Mouse (Mus musculus) c-Kit-positive CD71-positive TER-119-positive erythroid progenitor cells, embryonic 14.5 days (primary cell): Measurements from ENCODE around the gene Fhl1.
A peak's percentile ranks its signal among the peaks of the same experiment; 100 is the strongest.

ENCODE experiments used
- DNase-seq: peaks from one replicate; pipeline ENCODE4 v3.0.0-alpha.2; 2013; ENCODE audit warnings: low spot score

Fhl1 gene

DNA sequence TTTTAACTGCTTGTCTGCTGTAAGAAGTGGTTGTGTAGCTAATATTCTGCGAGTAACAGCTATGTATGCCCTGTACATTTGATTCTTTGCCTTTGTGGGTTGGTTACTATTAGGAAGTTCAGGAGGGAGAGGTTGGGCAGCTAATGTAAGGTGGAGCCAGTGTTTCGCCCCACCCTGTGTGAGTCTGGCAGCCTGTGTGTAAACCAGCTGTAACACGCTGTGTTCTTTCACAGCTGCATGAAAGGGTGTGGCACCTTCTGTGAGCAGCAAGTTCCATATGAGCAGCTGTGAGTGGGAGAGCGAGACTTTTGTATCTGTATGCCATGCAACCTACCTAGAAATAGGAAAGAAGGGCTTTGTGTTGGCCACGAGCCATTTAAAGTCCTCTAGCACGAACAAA lies 20.6 kb downstream of the Fhl1 start:
- no peak for DNase-seq

DNA sequence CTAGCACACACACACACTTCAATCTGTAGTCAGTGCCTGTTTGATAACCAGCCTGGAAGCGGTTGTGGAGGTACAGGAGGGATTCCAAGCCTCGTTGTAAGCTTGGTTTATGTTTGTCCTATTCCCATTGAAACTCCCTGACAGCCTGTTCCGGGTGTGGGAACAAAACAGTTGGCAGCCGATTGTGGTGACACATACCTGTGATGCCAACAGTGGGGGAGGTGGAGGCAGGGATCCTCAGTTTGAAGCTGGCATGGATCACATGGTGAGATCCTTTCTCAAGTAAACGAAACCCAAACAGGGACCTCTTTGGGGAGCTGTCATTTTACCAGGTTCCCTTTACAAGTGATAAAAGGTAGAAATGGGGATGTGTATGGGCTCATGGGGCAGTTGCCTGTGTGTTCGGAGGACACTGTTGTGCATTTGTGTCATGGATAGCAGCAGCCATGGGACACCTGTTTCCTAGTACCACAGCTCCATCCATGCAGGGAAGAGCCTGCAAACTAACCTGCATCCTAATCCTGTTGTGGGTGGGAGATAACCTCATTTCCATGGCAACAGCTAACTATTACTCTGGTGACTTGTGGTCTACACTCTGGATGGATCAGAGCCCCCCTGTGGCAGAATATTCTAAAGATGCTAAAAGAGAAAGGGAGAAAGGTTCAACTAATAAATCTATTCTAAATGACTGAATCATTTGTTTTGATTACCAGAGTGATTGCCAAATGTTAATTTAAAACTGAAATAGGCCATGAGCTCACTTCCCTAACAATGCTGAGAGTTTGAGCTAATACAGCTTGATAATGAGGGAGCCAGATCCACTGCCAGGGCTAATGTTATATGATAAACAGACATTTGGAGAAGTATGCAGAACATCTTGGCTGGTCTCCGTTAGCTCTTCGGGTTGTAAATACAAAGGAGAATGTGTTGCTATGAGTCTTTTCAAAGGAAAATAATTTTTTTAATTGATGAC lies 22.0 kb downstream of the Fhl1 start:
- DNase-seq: no peak

DNA sequence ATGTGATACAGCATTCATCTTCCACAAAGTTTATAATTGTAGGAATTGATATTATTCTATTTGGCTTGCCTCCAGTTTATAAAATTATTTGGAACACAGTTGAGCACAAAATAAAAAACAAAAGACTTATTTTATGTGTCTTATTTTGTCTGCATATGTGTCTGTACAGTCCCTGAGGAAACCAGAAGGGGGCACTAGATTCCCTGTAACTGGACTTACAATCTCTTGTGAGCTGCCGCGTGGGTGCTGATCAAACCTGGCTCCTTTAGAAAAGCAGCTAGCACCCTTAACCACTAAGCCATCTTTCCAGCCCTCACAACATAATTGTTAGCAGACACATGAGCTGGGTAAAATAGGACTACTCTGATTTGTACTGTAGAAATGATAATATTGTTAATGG lies 24.1 kb downstream of the Fhl1 start:
- peak; percentile 55 for DNase-seq

DNA sequence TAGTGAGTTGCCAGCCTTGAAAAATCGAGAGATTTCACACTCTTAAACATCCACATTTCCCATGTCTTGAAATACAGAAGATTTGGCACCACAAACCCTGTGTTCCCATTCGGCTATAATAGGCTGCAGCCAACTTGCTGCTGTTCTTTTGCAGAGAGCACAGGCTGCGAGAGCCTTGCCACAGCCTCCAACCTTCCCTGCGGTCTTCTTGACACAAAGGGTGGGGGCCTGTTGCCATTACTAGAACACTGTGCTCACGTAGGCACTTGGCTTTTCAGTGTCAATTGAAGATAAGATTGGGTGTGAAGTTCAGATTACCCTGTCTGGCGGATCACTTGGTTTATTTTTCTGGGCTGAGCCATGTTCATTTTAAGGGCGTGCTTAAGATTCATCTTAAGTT lies 24.8 kb downstream of the Fhl1 start:
- DNase-seq: peak; percentile 49

DNA sequence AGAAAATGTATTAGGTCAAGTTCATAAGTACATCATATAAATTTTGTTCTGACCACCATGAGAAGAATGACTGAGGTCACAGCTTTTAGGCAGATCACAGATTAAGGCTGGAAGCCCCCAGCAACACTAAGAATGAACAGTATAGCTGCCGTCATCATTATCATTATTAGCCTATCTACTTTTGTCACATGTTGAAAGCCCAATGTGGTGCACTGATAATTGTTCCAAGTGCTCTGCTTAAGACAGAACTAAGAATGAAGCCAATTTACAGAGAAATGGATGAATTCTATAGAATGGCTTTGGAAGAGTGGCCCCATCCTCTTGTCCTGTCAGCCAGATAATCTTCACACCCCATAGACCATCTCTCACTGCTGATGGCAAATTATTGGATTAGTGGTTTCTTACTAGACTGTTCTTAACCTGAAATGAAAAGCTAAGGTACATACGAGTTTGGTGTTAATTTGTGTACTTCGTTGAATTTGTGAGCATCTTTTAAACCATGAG lies 28.7 kb downstream of the Fhl1 start:
- peak; percentile 49 for DNase-seq

DNA sequence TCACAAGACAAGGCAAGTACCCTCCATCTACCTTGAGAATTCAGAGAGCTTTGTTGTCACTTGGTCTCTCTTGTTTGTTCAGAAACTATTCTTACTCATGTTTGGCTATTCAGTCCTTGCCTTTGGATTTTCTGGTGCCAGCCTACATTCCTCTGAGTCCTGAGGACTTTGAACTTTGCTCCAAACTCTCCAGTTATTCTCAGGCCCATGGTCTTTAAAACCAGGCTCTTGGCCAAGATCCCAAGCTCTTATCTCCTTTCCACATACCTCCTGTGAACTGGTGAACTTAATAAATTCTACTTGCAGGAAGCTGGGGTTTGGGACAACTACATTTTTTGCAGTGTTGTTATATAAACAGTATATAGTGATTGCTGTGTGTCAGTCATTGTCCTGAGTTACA lies 38.3 kb downstream of the Fhl1 start:
- DNase-seq: no peak

DNA sequence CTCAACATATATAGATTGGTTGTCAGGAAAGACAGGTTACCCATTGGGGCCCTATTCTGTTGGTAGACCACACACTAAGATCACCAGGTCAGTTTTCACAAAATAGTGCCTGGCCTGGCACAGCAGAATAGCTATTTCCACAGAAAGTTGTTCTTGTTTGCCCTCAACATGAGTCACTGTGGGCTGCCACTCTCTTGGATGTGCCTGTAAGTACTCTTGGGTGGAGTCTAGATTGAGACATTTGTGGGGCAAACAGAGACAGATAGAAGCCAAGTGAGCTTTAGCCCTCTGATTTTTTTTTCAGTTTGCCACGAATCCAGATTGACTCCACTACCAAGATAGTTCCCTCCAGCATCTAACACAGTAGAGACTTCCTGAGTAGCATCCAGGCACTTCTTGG lies 40.2 kb downstream of the Fhl1 start:
- DNase-seq: no peak

DNA sequence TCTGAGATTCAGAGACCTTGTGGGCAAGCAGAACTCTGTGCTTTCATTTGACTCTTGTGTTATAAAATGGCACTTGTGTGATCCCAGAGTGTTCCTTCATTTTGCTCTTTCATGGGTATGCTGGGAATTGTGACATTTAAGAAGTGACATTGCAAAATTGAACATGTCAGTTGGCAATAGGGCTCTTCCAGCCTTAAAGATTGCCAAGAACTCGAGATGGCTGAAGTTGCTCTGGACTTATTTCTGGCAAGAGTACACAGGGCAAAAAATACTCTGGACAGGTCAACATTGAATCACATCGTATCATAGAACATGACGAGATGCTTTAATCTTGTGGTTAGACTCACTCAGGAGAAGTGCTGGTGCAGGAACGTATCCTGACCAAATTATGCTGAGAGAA lies 41.7 kb downstream of the Fhl1 start:
- no peak for DNase-seq

DNA sequence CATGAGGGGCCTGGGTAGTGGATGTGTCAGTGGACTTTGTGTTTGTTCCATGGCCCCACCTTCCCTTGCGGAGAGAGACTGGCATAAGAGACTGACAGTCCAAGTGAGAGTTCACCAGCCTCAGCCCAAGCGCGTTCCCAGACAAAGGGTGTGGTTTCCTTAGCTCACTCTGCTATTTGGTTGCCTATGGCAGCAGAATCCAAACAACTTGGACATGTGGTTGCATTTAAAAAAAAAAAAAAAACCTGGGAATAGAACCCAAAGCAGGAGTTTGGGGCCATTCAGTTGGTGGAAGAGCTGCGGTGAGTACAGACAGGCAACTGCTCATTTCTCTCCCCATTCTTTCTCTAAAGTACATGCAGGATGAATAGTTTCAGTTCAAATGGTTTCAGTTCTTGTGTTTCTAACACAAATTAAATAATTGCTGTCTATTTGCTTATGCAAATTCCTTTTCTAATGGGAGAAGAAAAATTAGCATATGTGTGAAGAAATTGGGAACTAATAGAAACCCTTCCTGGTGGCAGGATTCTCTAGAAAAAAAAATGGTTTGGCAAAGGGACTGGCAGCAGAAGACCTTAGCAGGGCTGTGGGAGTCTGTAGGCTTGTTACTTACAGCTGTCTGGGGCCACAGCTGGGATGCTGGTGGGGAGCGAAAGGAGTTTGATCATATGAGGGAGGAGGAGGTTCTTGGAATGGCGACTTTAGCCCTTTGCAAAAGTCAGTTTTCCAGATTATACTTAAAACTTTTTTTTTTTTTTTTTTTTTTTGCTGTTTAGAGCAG lies 54.9 kb downstream of the Fhl1 start:
- DNase-seq: no peak

DNA sequence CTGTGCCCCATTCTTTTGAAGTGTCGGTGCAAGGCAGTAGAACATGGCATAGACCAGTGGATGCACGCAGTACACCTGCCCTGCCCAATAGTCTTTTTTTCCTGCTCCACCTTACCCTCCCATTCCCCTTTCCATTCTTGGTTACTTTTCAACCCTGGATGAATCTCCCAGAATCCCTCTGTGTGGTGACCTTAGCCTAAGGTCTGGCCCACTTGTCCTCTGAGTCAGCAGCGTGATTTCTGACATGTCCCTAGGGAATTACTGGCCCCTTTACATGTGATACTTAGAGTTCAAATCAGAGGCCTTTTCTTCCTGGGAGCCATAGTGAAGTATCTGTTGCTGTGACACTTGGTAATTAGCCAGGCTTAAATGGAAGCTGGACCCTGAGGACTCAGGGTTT lies 55.9 kb downstream of the Fhl1 start:
- DNase-seq: no peak

DNA sequence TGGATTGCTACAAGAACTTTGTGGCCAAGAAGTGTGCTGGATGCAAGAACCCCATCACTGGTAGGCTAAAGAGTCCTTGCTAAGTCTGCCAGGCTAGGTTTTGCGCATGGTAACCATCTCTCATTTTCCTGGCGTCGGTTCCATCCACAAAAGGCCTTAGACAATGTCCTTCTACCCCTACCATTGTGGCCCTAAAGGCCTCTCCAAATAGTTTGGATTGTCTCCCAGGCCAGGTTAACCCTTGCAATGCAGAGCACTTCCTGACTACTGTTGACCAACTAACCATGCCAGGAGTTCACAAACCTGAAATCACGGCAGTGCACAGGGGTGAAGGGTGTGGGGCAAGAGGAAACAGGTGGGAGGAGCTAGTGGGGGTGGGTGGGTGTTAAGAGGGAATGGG lies 59.0 kb downstream of the Fhl1 start:
- DNase-seq: no peak

DNA sequence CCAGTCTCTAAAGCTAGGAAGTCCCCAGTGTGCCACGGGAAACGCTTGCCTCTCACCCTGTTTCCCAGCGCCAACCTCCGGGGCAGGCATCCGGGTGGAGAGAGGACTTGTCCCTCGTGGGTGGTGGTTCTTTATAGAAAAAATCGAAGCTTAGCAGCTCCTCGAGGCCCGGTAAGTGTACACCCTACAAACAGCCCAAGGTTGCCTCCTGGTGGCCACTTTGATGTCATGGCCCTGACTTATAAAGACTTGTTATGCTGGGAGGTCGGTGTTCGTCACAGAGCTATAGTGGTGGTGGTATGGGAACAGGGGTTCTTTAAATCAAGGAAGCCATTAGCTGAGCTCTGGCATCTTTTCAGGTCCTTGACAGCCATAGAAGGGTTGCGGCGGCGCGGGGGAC lies 59.7 kb downstream of the Fhl1 start:
- DNase-seq: peak; percentile 14

DNA sequence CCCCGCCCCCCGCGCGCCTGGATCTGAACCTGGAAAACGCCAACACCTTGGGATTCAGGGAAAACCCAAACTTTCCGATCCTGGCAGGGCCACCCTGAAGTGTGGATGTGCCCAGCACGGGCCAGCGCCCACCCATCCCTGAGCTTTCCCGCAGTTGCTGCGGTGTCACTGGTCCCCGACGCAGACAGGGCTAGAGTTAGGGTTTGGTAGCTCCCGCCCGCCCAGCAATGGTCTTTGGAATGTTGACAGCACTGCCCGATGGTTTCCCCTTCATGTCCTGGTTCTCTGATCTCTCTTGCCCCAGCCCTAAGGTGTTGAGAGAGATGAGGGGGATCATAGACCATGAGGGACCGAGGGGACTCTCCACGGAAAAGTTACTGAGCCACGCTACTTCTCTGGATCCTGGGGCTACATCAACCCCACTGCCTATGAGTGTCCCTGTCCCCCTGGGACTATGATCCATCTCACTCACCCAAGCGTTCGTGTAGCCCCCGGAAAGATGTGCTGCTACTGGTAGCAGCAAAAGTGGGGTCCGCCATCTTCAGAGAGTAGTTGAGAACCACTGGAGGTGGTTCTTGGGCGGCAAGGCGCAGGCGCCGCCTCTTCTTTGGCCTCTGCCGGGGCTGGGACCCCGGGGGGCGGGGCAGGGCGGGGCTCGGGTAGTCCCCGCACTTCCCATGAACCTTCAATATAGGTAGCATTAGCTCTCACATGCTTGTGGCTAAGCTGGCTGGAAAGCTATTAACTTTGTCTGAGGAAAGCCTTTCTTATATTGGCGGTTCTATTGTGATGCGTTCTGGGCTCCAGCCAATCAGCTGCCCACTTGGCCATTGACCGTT lies 90.4 kb downstream of the Fhl1 start, which contains the start of gene Map7d3:
Map7d3 (minus strand) TSS at position 562 of the 839 bp plus-strand sequence.
- DNase-seq: peak; percentile 10

DNA sequence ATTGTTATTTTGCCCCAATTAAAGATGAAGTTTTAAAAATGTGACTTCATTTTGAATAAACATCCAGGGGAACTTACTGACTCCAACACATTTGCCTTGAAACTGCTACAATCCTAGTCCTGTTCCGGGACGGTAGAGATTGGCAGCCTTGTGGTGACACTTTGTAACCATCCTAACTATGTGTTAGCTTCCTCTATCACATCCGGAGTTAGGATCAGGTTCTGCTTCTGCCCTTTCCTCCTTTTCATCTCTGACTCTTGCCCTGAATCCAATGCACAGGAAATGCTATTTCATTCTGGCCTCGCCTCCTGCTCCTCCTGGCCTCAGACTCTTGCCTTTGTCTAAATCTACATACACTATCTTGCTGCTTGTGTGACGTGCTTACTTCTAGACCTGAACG lies 95.9 kb downstream of the Fhl1 start:
- DNase-seq: no peak

DNA sequence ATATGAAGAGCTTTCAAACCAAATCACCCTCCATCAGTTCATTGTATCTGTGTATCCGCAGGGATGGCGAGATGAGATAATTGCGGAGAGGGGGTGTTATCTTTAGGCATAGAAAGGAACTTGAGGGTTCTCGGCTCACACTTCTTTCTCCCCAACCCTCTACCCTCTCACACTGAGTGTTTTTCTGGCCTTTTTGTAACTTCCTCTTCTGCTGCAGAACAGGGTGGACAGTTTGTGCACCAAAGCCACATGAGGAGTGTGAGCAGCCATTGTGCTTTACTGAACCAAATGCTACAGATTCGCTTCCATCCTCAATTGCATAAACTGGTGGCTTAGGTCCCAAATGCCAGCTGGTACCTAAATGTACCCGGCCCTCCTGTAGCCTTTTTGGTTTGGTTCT lies 104.3 kb downstream of the Fhl1 start:
- no peak for DNase-seq

DNA sequence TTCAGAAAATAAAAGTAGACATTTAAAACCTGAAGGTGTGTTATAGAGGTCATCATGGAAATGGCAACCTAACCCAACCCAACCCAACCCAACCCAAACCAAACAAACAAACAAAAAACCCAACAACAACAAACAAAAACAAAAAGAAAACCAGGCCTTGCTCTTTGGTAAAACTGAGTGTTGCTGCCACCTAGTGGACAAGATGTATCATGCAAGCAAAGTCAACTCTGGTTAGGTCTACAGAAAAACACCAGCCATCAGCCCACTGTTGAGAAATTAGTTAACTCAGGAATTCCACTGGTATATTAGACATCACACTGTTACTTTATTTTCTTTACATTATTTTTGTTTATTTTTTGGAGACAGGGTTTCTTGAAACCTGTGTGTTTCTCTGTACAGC lies 107.8 kb downstream of the Fhl1 start:
- peak; percentile 16 for DNase-seq

DNA sequence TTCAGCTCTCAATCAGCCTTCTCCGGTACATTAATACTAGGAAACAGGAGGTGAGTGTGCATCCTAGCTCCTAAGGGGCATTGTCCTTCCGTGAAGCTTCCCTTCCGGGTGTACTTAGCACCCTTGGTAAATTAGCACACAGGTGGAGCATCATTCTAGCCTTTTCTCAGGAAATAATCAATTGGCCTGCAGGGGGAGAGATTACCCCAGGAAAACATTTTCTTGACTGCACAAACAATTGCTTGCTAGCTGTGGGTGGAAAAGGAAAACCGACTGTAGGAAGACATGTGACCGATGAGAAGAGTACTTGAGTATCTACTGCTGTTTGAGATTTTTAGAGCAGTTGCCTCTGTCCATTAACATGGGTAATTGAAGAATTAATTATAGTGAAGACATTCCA lies 109.7 kb downstream of the Fhl1 start:
- DNase-seq: no peak
